Mouse (Mus musculus): ENCODE measurements around the gene Flt3. TPM values are rescaled to one million over a fixed set of nuclear protein-coding genes. Genes with fewer than 3 reads are reported as not detected.
A peak's percentile ranks its signal among the peaks of the same experiment; 100 is the strongest.

Gene Flt3
- total and polyA plus RNA-seq, 3 experiments, result 0.01 TPM; not detected in 2

- no peaks in the 10 kb centered on the region for H3K9me3 ChIP-seq (replicated peaks; ENCODE audit: insufficient read depth, low read length)
- H3K27ac ChIP-seq (ENCODE audit: control insufficient read depth, low read depth, low read length), result no peak overlapping the region
- TF ChIP-seq MXI1 (IDR thresholded peaks at IDR 0.05; ENCODE audit: low read depth, low read length) (no peak), CHD1 (IDR thresholded peaks at IDR 0.05; ENCODE audit: low read depth, low read length) (no peak), CHD2 (IDR thresholded peaks at IDR 0.05; ENCODE audit: low read length) (no peak), NRF1 (IDR thresholded peaks at IDR 0.05; ENCODE audit: insufficient read depth, low read depth, low read length, poor library complexity, severe bottlenecking) (0 out of 2 replicates have a peak, but pooled peaks have one; percentile 26), ZMIZ1 (IDR thresholded peaks at IDR 0.05; ENCODE audit: low read depth, low read length) (no peak), HCFC1 (IDR thresholded peaks at IDR 0.05; ENCODE audit: low read depth, low read length) (no peak), E2F4 (IDR thresholded peaks at IDR 0.05; ENCODE audit: borderline replicate concordance, low read depth, low read length) (no peak)
- DNase-seq (ENCODE audit: low read depth, low spot score), result peak; percentile 44
- no peaks in the 10 kb centered on the region for H3K79me2 ChIP-seq (ENCODE audit: control insufficient read depth, insufficient read depth, low read length, poor library complexity)
- no peak overlapping the region for H3K9ac ChIP-seq (ENCODE audit: control insufficient read depth, low read depth, low read length, poor library complexity, severe bottlenecking)
- H3K27me3 ChIP-seq (ENCODE audit: control insufficient read depth in 1 of 2, insufficient read depth in 2 of 2, low read length in 2 of 2), result no peaks in the 10 kb centered on the region
- no peaks in the 10 kb centered on the region for H3K4me1 ChIP-seq (ENCODE audit: control insufficient read depth in 1 of 2, insufficient read depth in 2 of 2, low read length in 2 of 2)
- no peak overlapping the region for H3K4me3 ChIP-seq (ENCODE audit: control insufficient read depth in 1 of 2, insufficient read depth in 1 of 2, low read depth in 2 of 2, low read length in 2 of 2)
- no peaks in the 10 kb centered on the region for H3K36me3 ChIP-seq (ENCODE audit: control insufficient read depth in 1 of 2, insufficient read depth in 2 of 2, low read length in 2 of 2)
Measured at GRCm38 (mm10) chr5:147381396-147381795, 18.9 kb downstream of the Flt3 start.

GRCm38 (mm10) chr5:147379481-147379880, 20.8 kb downstream of the Flt3 start:
- TF ChIP-seq MXI1 (IDR thresholded peaks at IDR 0.05; ENCODE audit: low read depth, low read length), result no peak
- TF ChIP-seq ZNF384 (IDR thresholded peaks at IDR 0.05; ENCODE audit: low read depth, low read length), result no peak
- TF ChIP-seq SMC3 (IDR thresholded peaks at IDR 0.05; ENCODE audit: low read depth, low read length), result no peak
- TF ChIP-seq MAX (IDR thresholded peaks at IDR 0.05; ENCODE audit: low read length), result no peak
- Histone ChIP-seq H3K79me2 (ENCODE audit: control insufficient read depth, insufficient read depth, low read length, poor library complexity) (no peaks in the 10 kb centered on the region), H3K9me3 (replicated peaks; ENCODE audit: insufficient read depth, low read length) (no peaks in the 10 kb centered on the region), H3K4me1 (ENCODE audit: control insufficient read depth in 1 of 2, insufficient read depth in 2 of 2, low read length in 2 of 2) (no peaks in the 10 kb centered on the region), H3K27me3 (ENCODE audit: control insufficient read depth in 1 of 2, insufficient read depth in 2 of 2, low read length in 2 of 2) (peaks cover 0 to 1% of the 10 kb centered on the region in 2 experiments; a peak in 1 of 4 replicates), H3K36me3 (ENCODE audit: control insufficient read depth in 1 of 2, insufficient read depth in 2 of 2, low read length in 2 of 2) (no peaks in the 10 kb centered on the region), H3K4me3 (ENCODE audit: control insufficient read depth in 1 of 2, insufficient read depth in 1 of 2, low read depth in 2 of 2, low read length in 2 of 2) (no peak overlapping the region), H3K27ac (ENCODE audit: control insufficient read depth, low read depth, low read length) (no peak overlapping the region), H3K9ac (ENCODE audit: control insufficient read depth, low read depth, low read length, poor library complexity, severe bottlenecking) (no peak overlapping the region)
- DNase-seq (ENCODE audit: low read depth, low spot score), result no peak

DNA sequence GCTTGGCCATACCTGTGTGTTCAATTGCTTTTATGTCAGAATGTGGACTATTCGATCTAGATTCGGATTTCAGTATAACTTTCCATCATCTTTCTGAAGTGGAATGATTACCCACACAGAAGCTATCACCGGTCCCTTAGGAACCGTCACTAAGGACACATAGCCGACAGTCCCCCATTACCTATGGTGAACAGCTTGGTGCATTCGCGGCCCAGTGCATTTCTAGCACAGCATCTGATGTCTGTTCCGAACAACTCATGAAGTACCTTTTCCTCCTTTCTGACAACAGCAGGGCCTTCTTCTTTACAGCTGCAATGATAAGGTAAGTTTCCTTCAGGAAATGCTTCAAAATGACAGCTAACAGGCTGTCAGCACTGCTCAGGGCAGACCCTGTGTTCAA, 30.0 kb downstream of the Flt3 start:
- H3K79me2 ChIP-seq (ENCODE audit: control insufficient read depth, insufficient read depth, low read length, poor library complexity), result no peaks in the 10 kb centered on the region
- no peaks in the 10 kb centered on the region for H3K9me3 ChIP-seq (replicated peaks; ENCODE audit: insufficient read depth, low read length)
- no peak for TF ChIP-seq MAZ (IDR thresholded peaks at IDR 0.05; ENCODE audit: low read depth, low read length)
- TF ChIP-seq MYC (IDR thresholded peaks at IDR 0.05; ENCODE audit: low read depth, low read length), result no peak
- no peak for TF ChIP-seq POLR2A (IDR thresholded peaks at IDR 0.05; ENCODE audit: control insufficient read depth in 1 of 2, insufficient read depth in 1 of 2, low read depth in 1 of 2, low read length in 2 of 2, poor library complexity in 1 of 2)
- TF ChIP-seq E2F4 (IDR thresholded peaks at IDR 0.05; ENCODE audit: borderline replicate concordance, low read depth, low read length), result no peak
- no peak for TF ChIP-seq GATA1 (IDR thresholded peaks at IDR 0.05; ENCODE audit: low read depth, low read length)
- no peak for TF ChIP-seq ZMIZ1 (IDR thresholded peaks at IDR 0.05; ENCODE audit: low read depth, low read length)
- TF ChIP-seq TBP (IDR thresholded peaks at IDR 0.05; ENCODE audit: low read depth, low read length), result no peak
- no peak for TF ChIP-seq CHD1 (IDR thresholded peaks at IDR 0.05; ENCODE audit: low read depth, low read length)
- TF ChIP-seq ZKSCAN1 (IDR thresholded peaks at IDR 0.05; ENCODE audit: low read depth, low read length), result no peak
- no peak for TF ChIP-seq ETS1 (IDR thresholded peaks at IDR 0.05; ENCODE audit: low read depth, low read length)
- no peak for TF ChIP-seq UBTF (IDR thresholded peaks at IDR 0.05; ENCODE audit: borderline replicate concordance, insufficient read depth, low read depth, low read length)
- no peak for TF ChIP-seq POLR2AphosphoS5 (IDR thresholded peaks at IDR 0.05; ENCODE audit: borderline replicate concordance, low read depth, low read length)
- TF ChIP-seq POLR2AphosphoS2 (IDR thresholded peaks at IDR 0.05; ENCODE audit: low read length), result no peak
- TF ChIP-seq USF1 (IDR thresholded peaks at IDR 0.05; ENCODE audit: low read depth, low read length), result no peak
- TF ChIP-seq BHLHE40 (IDR thresholded peaks at IDR 0.05; ENCODE audit: borderline replicate concordance, low read depth, low read length), result no peak
- no peak overlapping the region for H3K27ac ChIP-seq (ENCODE audit: control insufficient read depth, low read depth, low read length)
- H3K9ac ChIP-seq (ENCODE audit: control insufficient read depth, low read depth, low read length, poor library complexity, severe bottlenecking), result no peak overlapping the region
- H3K4me3 ChIP-seq (ENCODE audit: control insufficient read depth in 1 of 2, insufficient read depth in 1 of 2, low read depth in 2 of 2, low read length in 2 of 2), result no peak overlapping the region
- no peak for DNase-seq (ENCODE audit: low read depth, low spot score)
- H3K27me3 ChIP-seq (ENCODE audit: control insufficient read depth in 1 of 2, insufficient read depth in 2 of 2, low read length in 2 of 2), result no peaks in the 10 kb centered on the region
- H3K4me1 ChIP-seq (ENCODE audit: control insufficient read depth in 1 of 2, insufficient read depth in 2 of 2, low read length in 2 of 2), result no peaks in the 10 kb centered on the region
- H3K36me3 ChIP-seq (ENCODE audit: control insufficient read depth in 1 of 2, insufficient read depth in 2 of 2, low read length in 2 of 2), result no peaks in the 10 kb centered on the region

Measured in MEL (cell line).